Mouse (Mus musculus) midbrain, embryonic 16.5 days (tissue): Measurements from ENCODE around the gene BC030870. TPM values are rescaled to one million over a fixed set of nuclear protein-coding genes. Genes with fewer than 3 reads are reported as not detected.

Experiments used
- ATAC-seq: fragments of 200-750 bp; cut with Nextera tagmentation; 2 replicates; pipeline ENCODE4 v1.8.0; 2017; ENCODE audit warnings: moderate TSS enrichment
- H3K27ac ChIP-seq: fragments of 300-500 bp; sonication (generic); 2 replicates; pipeline ENCODE4 v1.5.1; 2014; ENCODE audit warnings: mild to moderate bottlenecking, low read length, mixed read lengths
- H3K27me3 ChIP-seq: fragments of 300-500 bp; sonication (generic); 2 replicates; pipeline ENCODE4 v1.6.1; 2014; ENCODE audit warnings: low read depth, low read length, mixed read lengths; ENCODE audit not compliant: control insufficient read depth, insufficient read depth
- H3K36me3 ChIP-seq: fragments of 300-500 bp; sonication (generic); 2 replicates; pipeline ENCODE4 v1.6.1; 2014; ENCODE audit warnings: mild to moderate bottlenecking, low read length, moderate library complexity, mixed read lengths; ENCODE audit not compliant: control insufficient read depth, insufficient read depth
- H3K4me1 ChIP-seq: fragments of 300-500 bp; sonication (generic); 2 replicates; pipeline ENCODE4 v1.6.1; 2014; ENCODE audit warnings: mild to moderate bottlenecking, low read length, mixed read lengths; ENCODE audit not compliant: control insufficient read depth, insufficient read depth
- H3K4me2 ChIP-seq: fragments of 300-500 bp; sonication (generic); 2 replicates; pipeline ENCODE4 v1.6.1; 2014; ENCODE audit warnings: mild to moderate bottlenecking, low read length, mixed read lengths
- H3K4me3 ChIP-seq: fragments of 300-500 bp; sonication (generic); 2 replicates; pipeline ENCODE4 v1.5.1; 2014; ENCODE audit warnings: low read depth, mild to moderate bottlenecking, low read length, moderate library complexity, mixed read lengths
- H3K9ac ChIP-seq: fragments of 300-500 bp; sonication (generic); 2 replicates; pipeline ENCODE4 v1.6.1; 2014; ENCODE audit warnings: low read depth, low read length, mixed read lengths
- H3K9me3 ChIP-seq: fragments of 300-500 bp; sonication (generic); replicated peaks from 2 replicates; pipeline ENCODE4 v1.6.1; 2014; ENCODE audit warnings: mild to moderate bottlenecking, low read length, mixed read lengths; ENCODE audit not compliant: control insufficient read depth, poor library complexity, severe bottlenecking
- WGBS: fragments of 180-500 bp; shearing (Covaris S2); extraction: QIAGEN DNeasy Blood & Tissue Kit; methylation state at CpG from one replicate; pipeline ENCODE4 v1.1.7; 2014; 5-methylcytosine and 5-hydroxymethylcytosine counted together
- microRNA-seq: library from miRNA; unstranded; fragments of <30 nt; microRNA quantifications from one replicate; pipeline ENCODE4, GENCODE M21; 2017
- polyA plus RNA-seq: library from polyadenylated mRNA; unstranded; fragments of >200 nt; fragmentation: Nextera tagmentation; extraction: Ambion mirVana; gene quantifications from 2 replicates; pipeline ENCODE4 v1.2.1, GENCODE M21; 2015

Gene BC030870
- polyA plus RNA-seq, 1 experiment from 2014 or later, result not detected

DNA sequence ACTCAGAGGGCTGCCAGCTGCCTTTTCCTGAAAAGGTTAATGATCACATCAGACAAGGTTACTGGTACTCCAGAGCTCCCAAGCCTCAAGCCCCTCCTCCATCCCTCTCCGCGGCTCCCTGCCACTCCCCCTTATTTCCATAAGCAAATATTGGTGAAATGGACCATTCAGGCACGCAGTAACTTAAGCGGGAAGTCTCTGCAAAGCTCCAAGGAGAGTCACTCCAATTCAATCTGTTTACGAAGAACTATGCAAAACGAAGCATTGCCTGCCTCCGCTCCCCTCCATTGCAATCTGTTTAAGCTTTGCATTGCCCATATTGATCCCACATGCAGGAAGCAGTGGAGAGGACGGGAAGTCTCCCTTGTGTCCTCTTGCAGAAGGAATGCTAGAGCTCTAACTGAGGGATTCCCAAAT, 92.2 kb downstream of the BC030870 start, which contains the start of gene Apela:
Gene Apela (minus strand): TSS at position 220 of the 417 bp plus-strand sequence.
- peak within 1 kb of the TSS; percentile 40 for H3K4me3 ChIP-seq
- H3K27me3 ChIP-seq, result no peaks in the 10 kb centered on the region
- peaks cover 8% of the 10 kb centered on the region for H3K4me1 ChIP-seq
- H3K4me2 ChIP-seq, result peak within 1 kb of the TSS; percentile 58
- ATAC-seq, result peak; percentile 76
- no peaks in the 10 kb centered on the region for H3K36me3 ChIP-seq
- peak within 1 kb of the TSS; percentile 17; the same call in 1 of the 2 replicates for H3K9ac ChIP-seq
- no peak within 1 kb of the TSS for H3K27ac ChIP-seq
- H3K9me3 ChIP-seq, result no peaks in the 10 kb centered on the region
- 1% methylated on average over 8 of the region's 8 CpGs for WGBS

Small RNA genes lying within 50 kb of the gene (microRNA-seq; reads per million reads assigned to microRNA genes)
- gene Gm24333, result not detected

Other genes starting within 250 kb of the BC030870 start
- gene Tmem192, start 182.4 kb downstream of the BC030870 start, polyA plus RNA-seq, result 21.3 and 31.6 TPM in 2 replicates
- gene Trim75, start 141.7 kb downstream of the BC030870 start, polyA plus RNA-seq, result 0.09 TPM in 1 of 2 replicates, not detected in the other
- not detected in 2 replicates for gene Trim61, start 111.0 kb downstream of the BC030870 start, polyA plus RNA-seq
- not detected in 2 replicates for gene Trim60, start 111.0 kb downstream of the BC030870 start, polyA plus RNA-seq
- gene Apela, start 92.2 kb downstream of the BC030870 start, polyA plus RNA-seq, result 0.76 and 1.2 TPM in 2 replicates
- not detected in 2 replicates for gene Gm10663, start 54.5 kb downstream of the BC030870 start, polyA plus RNA-seq